Mouse (Mus musculus) common myeloid progenitor, adult 5-6 weeks (primary cell): ENCODE data around the gene Exoc3l2. TPM values are rescaled to one million over a fixed set of nuclear protein-coding genes. Genes with fewer than 3 reads are reported as not detected.
A peak's percentile ranks its signal among the peaks of the same experiment; 100 is the strongest.
"Not testable (repeated sequence)": the region's sequence is repeated elsewhere in the genome, so short reads cannot be mapped to it uniquely, and the experiment has no call there.

Source experiments
- ATAC-seq: replicated peaks from 2 replicates; pipeline ENCODE4 v1.8.0; 2016; ENCODE audit warnings: low read depth, mild to moderate bottlenecking, moderate TSS enrichment, inconsistent platforms; ENCODE audit not compliant: poor library complexity, severe bottlenecking
- total RNA-seq: library from RNA; stranded (forward); fragments of 200-1000, 187-1606 nt; gene quantifications from 2 replicates; pipeline ENCODE4 v1.2.3, GENCODE M21; 2017

Gene Exoc3l2
- total RNA-seq, 1 experiment from 2014 or later: 4.2 TPM

DNA sequence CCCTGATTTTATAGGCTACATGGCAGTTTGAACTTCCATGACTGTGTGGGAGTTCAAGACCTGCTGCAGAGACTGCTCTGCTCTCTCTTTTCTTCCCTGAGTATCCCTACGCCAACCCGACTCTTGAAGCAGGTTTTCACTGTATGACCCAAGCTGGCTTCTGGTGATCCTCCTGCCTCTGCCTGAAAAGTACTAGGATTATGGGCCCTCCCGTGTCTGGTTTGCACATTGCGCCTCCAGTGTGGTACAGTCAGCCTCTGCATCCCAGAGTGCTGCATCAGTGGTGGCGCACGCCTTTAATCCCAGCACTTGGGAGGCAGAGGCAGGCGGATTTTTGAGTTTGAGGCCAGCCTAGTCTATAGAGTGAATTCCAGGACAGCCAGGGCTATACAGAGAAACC, 46.7 kb downstream of the Exoc3l2 start:
- ATAC-seq: no peak

DNA sequence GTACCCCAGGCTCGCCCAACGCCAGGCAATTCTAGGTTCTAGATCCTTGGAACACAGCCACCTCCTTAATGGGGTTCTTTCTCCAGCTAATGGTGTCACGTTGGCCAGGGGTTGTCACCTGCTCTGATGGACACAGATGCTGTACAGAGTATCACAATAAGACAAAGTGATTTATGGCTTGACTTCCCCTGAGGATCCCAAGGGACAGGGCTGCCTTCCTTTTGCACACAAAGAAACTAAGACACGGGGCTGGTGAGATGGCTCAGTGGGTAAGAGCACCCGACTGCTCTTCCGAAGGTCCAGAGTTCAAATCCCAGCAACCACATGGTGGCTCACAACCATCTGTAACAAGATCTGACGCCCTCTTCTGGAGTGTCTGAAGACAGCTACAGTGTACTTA, 48.8 kb downstream of the Exoc3l2 start:
- not testable (repeated sequence) for ATAC-seq

DNA sequence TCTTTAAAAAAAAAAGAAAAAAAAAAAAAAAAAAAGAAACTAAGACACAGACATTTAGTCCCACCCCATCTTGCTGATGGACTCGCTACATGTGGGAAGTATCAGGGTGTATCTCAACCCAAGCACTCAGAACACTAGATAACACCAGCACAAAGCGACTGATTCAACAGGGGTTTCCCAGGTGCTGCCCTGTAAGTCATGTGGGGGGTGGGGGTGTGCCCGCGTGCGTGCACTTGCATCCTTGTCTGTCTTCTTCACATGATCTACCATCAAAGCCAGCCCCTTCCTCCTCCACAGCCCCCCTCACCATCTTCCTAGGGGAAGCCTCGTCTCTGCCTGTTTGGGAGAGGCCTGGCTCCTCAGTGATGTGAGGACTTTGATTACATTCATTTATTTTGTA, 49.2 kb downstream of the Exoc3l2 start:
- no peak for ATAC-seq

DNA sequence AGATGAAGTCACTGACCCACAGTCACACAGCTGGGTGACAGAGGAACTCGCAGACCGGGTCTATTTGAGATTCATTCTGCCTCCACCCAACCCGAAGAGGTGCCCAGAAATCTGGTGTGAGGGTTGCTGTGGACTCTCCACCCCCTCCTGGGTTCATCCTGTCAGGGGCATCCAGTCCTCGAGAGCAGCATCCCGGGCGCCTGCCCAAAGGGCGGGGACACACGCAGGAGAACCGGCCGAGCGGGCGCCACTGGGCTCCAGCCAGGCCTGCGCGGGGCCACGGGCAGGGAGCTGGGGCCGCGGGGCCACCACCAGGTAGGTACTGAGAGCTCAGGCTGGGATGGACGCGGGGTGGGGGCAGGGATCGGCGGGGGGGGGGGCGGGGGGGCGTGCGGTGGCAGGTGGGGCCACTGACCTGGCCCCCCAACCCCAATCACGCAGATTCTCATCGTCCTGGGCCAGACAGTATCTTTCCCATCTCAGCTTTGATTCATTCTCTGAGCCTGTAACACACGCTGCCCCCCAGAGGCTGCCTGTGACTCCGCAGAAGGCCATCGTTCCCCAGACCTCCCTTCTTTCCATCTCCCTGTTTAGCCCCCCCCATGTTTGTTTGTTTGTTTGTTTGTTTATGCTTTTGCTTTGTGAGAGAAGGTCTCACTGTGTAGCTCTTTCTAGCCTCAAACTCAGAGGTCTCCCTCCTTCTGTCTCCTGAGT, 54.7 kb downstream of the Exoc3l2 start, which contains the start of gene Nkpd1:
Gene Nkpd1 (plus strand): TSS at position 187 of the 714 bp plus-strand sequence.
- ATAC-seq: no peak

DNA sequence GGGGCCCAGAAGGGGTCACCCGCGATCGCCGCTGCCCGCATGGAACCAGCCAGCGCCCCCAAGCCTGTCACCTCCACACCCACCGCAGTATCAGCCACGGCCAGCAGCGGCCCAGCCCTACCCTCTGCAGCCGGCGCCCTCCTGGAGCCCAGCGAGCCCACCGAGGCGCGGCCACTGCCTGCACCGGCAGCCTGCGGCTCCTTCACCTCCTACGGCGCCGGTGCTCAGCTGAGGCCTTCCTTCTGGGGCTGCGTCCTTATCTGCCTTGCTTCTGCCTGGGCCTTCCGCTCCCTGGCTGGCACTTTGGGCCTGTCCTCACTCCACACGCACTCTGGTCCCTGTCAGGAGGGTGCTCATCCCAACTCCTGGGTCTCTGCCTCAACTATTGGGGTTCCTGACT, 56.9 kb downstream of the Exoc3l2 start:
- 0 out of 2 replicates have a peak, but pooled peaks have one; percentile 4 for ATAC-seq

DNA sequence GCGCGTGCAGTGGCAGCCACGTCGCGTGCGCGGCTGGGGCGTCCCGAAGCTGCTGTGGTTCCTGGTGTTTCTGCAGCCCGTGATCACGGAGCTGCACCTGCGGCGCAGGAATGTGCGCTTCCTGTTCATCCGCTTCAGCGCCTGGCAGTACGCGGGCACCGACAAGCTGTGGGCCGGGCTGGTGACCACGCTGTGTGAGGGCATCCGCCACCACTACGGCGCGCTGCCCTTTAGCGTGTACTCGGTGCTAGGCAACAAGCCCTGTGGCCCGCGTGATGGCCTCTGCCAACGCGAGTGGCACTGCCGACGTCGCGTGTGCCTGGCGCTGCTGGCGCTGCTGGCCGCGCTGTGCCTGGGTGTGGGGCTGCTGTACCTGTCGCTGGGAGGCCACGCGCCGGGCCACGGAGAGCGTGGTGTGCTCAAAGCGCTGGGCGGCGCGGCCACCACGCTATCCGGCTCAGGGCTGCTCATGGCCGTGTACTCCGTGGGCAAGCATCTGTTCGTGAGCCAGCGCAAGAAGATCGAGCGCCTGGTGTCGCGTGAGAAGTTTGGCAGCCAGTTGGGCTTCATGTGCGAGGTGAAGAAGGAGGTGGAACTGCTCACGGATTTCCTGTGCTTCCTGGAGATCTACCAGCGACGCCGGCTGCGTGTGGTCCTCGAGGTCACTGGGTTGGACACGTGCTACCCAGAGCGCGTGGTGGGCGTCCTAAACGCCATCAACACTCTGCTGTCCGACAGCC, 60.1 kb downstream of the Exoc3l2 start:
- peak; percentile 20 for ATAC-seq

DNA sequence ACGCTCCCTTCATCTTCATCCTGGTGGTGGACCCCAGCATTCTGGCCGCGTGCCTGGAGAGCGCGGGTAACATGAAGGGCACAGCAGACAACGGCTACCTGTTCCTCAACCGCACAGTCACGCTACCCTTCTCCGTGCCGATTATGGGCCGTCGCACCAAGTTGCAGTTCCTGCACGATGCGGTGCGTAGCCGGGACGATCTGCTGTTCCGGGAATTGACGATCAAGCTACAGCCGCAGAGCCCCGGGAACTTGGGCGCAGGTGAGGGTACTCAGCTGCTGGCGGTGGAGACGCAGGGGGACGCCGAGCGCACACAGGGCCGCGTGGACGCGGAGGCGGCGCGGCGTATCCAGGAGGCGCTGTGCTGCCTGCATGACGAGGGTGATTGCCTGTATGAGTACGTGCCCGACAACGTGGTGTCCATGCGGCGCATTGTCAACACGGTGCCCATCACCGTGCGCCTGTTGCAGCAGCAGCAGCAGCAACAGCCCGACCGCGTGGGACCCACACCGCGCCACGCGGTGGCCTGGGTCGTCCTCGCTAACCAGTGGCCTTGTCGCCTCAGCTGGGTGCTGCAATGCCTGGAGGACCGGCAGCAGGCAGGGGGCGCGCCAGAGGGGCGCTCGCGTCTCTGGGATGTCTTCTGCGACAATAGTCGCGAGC, 60.8 kb downstream of the Exoc3l2 start:
- peak; percentile 43 for ATAC-seq

DNA sequence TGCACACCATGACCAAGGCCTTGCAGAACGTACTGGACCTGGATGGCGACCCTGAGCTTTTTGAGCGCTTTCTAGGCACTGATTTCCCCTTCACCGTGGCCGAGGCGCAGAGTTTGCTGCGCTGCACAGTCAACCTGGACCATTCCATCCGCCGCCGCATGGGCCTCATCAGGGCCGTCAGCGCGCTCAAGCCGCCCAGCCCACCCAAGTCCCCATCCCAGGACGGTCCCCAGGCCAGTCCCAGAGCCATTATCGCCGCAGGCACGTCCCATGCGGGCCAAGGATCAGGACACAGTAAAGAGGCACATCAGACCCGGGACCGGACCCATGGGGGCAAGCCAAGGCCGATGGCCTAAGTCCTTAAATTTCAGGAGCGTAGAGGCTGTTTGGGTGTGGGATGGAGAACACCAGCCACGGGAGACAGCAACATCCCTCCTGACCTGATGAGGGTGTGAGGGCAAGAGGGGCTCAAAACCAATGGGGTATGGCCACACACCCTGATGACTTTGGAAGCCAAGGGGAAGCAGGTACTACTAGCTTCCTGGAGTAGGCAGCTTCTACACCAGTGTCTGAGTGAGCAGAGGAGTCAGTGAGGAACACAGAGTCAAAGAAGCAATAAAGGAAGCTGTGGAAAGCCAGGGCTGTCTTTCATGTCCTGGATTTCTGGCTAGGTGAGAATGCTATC, 61.4 kb downstream of the Exoc3l2 start:
- ATAC-seq: no peak

DNA sequence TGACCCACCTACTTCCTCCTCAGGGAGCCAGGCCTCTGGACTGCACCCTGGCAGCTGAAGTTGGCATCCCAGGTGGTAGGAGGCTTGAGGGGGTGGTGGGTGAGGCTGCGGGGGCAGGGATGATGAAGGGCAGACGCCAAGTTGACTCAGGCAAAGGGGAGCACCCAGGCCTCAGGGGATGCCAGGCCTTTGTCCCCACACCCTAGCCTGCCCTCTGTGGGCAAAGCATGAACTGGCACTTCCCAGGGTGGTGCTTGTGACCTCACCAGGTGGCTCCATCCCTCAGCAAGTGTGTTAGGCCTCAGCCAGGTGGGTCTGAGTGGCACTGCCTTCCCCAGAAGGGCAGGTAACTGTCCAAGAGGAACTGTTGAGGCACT, 62.0 kb downstream of the Exoc3l2 start:
- ATAC-seq: no peak

DNA sequence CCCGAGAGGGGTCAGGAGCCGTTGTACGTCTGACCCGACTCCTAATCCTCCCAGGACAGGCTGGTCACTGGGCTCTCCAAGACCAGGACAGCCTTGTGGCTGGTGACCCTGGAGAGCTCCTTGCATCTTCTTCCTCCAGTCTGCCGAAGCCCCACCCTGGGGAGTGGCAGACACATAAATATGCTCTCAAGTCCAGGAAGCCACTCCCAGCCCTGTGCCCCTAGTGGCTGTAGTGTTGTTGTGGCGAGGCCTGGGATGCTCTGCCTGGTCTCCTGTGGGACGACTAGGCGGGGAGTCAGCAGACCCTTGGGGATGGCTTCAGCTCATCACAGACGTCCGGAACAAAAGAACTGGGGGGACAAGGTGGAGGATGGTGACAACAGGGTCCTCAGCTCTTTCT, 67.9 kb downstream of the Exoc3l2 start:
- ATAC-seq: peak; percentile 39

DNA sequence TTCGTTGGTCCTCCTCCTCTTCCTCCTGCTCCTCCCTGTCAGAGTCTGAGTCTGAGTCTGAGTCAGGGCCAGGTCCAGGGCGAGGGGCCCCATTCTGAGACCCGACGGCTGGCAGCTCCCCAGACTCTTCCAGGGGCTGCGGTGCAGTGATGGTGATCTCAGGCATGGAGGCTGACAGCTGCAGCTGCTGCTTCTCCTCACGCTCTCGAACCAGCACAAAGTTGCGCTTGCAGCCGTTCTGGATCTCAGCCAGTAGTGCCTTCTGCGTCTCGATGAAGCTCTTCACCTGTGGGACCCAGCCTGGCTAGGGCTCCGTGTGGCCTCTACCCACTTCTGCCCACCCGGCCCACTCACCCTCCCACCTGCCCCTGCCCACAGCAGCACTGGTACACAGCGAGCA, 69.1 kb downstream of the Exoc3l2 start:
- no peak for ATAC-seq

DNA sequence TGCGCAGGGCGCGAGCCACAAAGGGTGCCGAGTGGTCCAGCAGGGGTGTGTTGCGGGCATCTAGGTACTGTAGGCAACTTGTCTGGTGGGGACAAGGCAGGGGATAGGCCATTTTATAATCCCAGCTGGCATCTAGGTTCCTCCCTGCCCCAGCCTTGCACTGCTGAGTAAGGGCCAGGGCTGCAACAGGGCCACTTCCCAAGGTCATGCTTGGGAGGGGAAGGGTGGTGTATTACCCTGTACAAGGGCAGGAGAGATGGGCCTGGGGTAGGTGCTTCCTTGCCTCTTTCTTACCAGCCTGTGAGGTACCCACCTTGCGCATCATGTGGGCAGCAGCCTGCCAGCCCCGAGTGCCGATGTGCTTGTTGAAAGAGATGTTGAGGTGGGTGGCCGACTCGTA, 71.5 kb downstream of the Exoc3l2 start:
- ATAC-seq: no peak

DNA sequence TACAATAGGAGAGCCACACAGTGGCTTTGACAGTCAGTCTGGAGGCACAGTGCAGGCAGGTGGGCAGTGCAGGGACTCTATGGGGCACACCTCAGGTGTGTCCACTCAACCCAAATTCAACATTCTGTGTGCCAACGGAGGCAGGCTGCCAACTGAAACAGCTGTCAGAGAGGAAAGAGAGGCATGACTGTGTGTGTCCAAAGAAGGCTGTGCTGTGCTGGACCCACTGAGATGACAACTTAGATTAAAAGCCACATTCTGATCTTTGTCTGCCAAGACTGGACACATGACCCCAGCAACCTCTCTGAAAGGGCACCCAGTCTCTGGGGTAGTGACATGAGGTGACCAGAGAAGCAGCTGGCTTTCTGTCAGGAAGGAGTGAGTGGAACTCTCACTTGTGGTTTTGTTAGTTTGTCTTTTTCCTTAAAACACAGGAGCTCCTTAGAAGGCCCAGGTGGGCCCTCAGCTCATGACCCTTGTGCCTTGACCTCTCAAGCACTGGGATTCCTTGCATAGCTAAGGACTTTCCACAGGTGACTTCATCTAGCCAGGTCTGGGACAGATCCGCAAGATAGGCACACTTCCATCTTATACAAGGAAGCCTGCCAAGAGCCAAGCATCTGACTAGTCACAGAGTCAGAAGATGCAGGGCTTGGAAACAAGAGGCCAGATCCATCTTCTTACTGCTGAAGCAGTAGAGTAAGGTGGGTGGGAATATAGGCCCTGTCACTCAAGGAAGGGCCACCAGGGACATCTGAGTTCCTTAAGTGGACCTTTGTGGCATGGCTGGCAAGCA, 77.8 kb downstream of the Exoc3l2 start:
- no peak for ATAC-seq

DNA sequence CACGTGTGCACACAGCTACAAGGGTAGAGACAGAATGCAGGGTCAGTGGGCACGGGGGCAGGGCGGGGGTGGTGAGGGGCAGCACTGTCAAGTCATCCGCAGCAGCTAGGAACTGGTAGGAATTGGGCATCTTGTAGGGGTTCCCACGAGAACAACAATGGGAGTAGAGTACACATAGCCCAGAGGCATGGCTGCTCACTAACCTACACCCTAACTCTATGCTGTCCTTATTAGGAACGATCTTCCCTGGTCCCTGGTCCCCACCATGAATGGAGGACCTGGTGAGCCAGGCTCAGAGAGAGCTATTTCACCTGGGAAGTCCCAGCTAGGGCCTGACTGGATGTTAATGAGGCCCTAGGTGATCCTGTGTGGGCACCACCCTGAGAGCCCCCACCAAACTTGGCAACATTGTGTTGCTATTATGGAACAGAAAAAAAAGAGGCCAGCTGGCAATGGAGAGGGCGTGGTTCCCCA, 78.6 kb downstream of the Exoc3l2 start:
- ATAC-seq: no peak

DNA sequence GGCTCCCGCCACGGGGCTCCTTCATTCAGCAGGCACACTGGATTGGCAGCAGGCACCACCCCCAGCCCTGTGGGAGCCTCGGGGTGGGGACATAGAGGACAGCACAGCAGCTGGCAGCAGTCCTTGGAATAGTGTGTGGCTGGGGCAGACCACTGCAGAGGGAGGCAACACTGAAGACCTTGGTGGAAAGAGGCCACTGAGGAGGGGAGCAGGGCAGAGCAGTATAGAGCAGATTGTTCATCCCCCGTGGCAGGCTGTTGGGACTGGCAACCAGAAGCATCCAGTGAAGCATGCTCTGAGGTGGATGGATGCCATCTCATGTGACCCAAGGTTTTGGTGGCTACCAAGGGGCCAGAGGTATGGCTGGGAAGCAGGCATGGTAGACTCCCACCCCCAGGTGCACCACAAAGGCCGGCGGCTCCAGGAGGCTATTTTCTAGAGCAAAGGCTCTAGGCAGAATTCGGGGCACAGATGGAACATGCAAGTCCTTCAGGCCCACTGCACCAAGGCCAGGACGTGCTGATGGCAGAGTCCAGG, 79.1 kb downstream of the Exoc3l2 start:
- ATAC-seq: 0 out of 2 replicates have a peak, but pooled peaks have one; percentile 27

DNA sequence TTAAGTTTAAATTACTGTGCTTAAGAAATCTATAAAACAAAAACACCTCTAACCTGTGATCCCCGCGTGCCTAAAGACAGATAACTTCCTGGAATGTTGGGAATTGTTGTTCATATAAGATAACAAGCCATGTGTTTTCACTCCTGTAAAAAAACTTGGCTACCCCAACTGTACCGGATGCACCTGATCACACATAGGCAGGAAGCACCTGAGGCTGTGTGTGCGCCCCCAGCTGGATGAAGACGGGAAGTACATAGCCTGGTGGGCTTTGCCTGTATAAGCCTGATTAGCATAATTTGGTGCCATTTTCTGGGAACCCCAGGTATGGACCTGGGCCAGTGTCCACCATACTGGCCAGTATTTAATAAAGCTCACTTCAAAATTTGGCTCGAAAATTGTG, 80.5 kb downstream of the Exoc3l2 start:
- ATAC-seq: peak; percentile 67

DNA sequence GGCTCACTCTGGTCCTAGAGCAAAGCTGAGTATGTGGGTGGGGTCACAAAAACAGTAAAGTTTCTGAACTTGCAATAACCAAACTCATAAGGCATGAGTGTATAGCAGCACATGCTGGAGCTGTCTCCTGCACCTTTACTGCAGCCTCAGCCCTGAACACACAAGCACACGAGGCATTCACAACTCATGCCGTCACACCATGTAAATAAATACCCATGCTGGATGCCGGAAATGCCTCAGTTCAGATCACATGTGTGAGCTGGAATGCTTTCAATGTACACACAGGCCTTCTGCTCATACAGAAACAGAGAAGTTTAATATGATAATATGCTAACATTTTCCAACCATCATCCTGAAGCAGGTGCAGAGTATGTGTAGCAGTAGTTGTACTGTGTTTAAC, 82.9 kb downstream of the Exoc3l2 start:
- no peak for ATAC-seq
